Mouse (Mus musculus): ENCODE measurements at regions not wholly inside any gene's neighbourhood (a gene's known extent, or its start where the extent isn't known, plus 50 kb on each side); places are given as distances from the start of the nearest gene placed in this dataset.

GRCm38 (mm10) chr12:46040216-46040615 lies 778.5 kb downstream of the Nova1 start:
- H3K4me3 ChIP-seq (ENCODE audit: control insufficient read depth in 1 of 2, insufficient read depth in 1 of 2, low read depth in 2 of 2, low read length in 2 of 2) = no peak overlapping the region
- H3K27me3 ChIP-seq (ENCODE audit: control insufficient read depth in 1 of 2, insufficient read depth in 2 of 2, low read length in 2 of 2) = no peaks in the 10 kb centered on the region
- H3K79me2 ChIP-seq (ENCODE audit: control insufficient read depth, insufficient read depth, low read length, poor library complexity) = no peaks in the 10 kb centered on the region
- TF ChIP-seq MAX (IDR thresholded peaks at IDR 0.05; ENCODE audit: low read length) (no peak), ELF1 (IDR thresholded peaks at IDR 0.05; ENCODE audit: low read depth, low read length) (no peak), RAD21 (IDR thresholded peaks at IDR 0.05; ENCODE audit: low read depth, low read length) (no peak), POLR2AphosphoS2 (IDR thresholded peaks at IDR 0.05; ENCODE audit: low read length) (no peak), CTCF (IDR thresholded peaks at IDR 0.05 in 2 of 3, conservative IDR thresholded peaks at IDR 0.05 in 1 of 3; ENCODE audit: control insufficient read depth in 1 of 3, insufficient read depth in 1 of 3, low read depth in 2 of 3, low read length in 3 of 3, poor library complexity in 1 of 3, severe bottlenecking in 1 of 3) (no peak), POLR2AphosphoS5 (IDR thresholded peaks at IDR 0.05; ENCODE audit: borderline replicate concordance, low read depth, low read length) (no peak), CHD1 (IDR thresholded peaks at IDR 0.05; ENCODE audit: low read depth, low read length) (no peak), ZNF384 (IDR thresholded peaks at IDR 0.05; ENCODE audit: low read depth, low read length) (no peak), MXI1 (IDR thresholded peaks at IDR 0.05; ENCODE audit: low read depth, low read length) (no peak), BHLHE40 (IDR thresholded peaks at IDR 0.05; ENCODE audit: borderline replicate concordance, low read depth, low read length) (no peak), USF2 (IDR thresholded peaks at IDR 0.05; ENCODE audit: borderline replicate concordance in 1 of 2, insufficient read depth in 1 of 2, low read depth in 1 of 2, low read length in 2 of 2) (no peak), POLR2A (IDR thresholded peaks at IDR 0.05; ENCODE audit: control insufficient read depth in 1 of 2, insufficient read depth in 1 of 2, low read depth in 1 of 2, low read length in 2 of 2, poor library complexity in 1 of 2) (no peak), NELFE (IDR thresholded peaks at IDR 0.05; ENCODE audit: low read depth, low read length) (no peak), CHD2 (IDR thresholded peaks at IDR 0.05; ENCODE audit: low read length) (no peak), UBTF (IDR thresholded peaks at IDR 0.05; ENCODE audit: borderline replicate concordance, insufficient read depth, low read depth, low read length) (no peak), ZKSCAN1 (IDR thresholded peaks at IDR 0.05; ENCODE audit: low read depth, low read length) (no peak)
- DNase-seq (ENCODE audit: low read depth, low spot score) = no peak
- H3K9ac ChIP-seq (ENCODE audit: control insufficient read depth, low read depth, low read length, poor library complexity, severe bottlenecking) = no peak overlapping the region
- H3K9me3 ChIP-seq (replicated peaks; ENCODE audit: insufficient read depth, low read length) = no peaks in the 10 kb centered on the region
- H3K36me3 ChIP-seq (ENCODE audit: control insufficient read depth in 1 of 2, insufficient read depth in 2 of 2, low read length in 2 of 2) = no peaks in the 10 kb centered on the region
- no peaks in the 10 kb centered on the region for H3K4me1 ChIP-seq (ENCODE audit: control insufficient read depth in 1 of 2, insufficient read depth in 2 of 2, low read length in 2 of 2)
- H3K27ac ChIP-seq (ENCODE audit: control insufficient read depth, low read depth, low read length) = no peak overlapping the region

- no peaks in the 10 kb centered on the region for H3K36me3 ChIP-seq (ENCODE audit: control insufficient read depth in 1 of 2, insufficient read depth in 2 of 2, low read length in 2 of 2)
- no peaks in the 10 kb centered on the region for H3K27me3 ChIP-seq (ENCODE audit: control insufficient read depth in 1 of 2, insufficient read depth in 2 of 2, low read length in 2 of 2)
- no peak overlapping the region for H3K4me3 ChIP-seq (ENCODE audit: control insufficient read depth in 1 of 2, insufficient read depth in 1 of 2, low read depth in 2 of 2, low read length in 2 of 2)
- H3K79me2 ChIP-seq (ENCODE audit: control insufficient read depth, insufficient read depth, low read length, poor library complexity) = no peaks in the 10 kb centered on the region
- no peaks in the 10 kb centered on the region for H3K9me3 ChIP-seq (replicated peaks; ENCODE audit: insufficient read depth, low read length)
- TF ChIP-seq SMC3 (IDR thresholded peaks at IDR 0.05; ENCODE audit: low read depth, low read length) (no peak), BHLHE40 (IDR thresholded peaks at IDR 0.05; ENCODE audit: borderline replicate concordance, low read depth, low read length) (no peak), ZC3H11A (IDR thresholded peaks at IDR 0.05; ENCODE audit: low read depth, low read length) (no peak), MYC (IDR thresholded peaks at IDR 0.05; ENCODE audit: low read depth, low read length) (no peak), TAL1 (IDR thresholded peaks at IDR 0.05; ENCODE audit: low read length) (no peak)
- no peaks in the 10 kb centered on the region for H3K4me1 ChIP-seq (ENCODE audit: control insufficient read depth in 1 of 2, insufficient read depth in 2 of 2, low read length in 2 of 2)
- H3K9ac ChIP-seq (ENCODE audit: control insufficient read depth, low read depth, low read length, poor library complexity, severe bottlenecking) = no peak overlapping the region
- no peak overlapping the region for H3K27ac ChIP-seq (ENCODE audit: control insufficient read depth, low read depth, low read length)
- DNase-seq (ENCODE audit: low read depth, low spot score) = no peak
Measured at GRCm38 (mm10) chr12:46036540-46037094, 782.1 kb downstream of the Nova1 start.

Measured in MEL (cell line).